Mouse (Mus musculus) lung, adult 2 months (tissue): ENCODE results near the gene Dcaf8. TPM values are rescaled to one million over a fixed set of nuclear protein-coding genes. Genes with fewer than 3 reads are reported as not detected.

Experiments
- DNase-seq: peaks from one replicate; pipeline ENCODE4 v3.0.0; 2022
- H3K4me1 ChIP-seq: fragments of 200-500 bp; 2 replicates; pipeline ENCODE4 v1.6.1; 2011; ENCODE audit warnings: low read length; ENCODE audit not compliant: control insufficient read depth, insufficient read depth
- H3K4me3 ChIP-seq: fragments of 200-500 bp; replicated peaks from 2 replicates; pipeline ENCODE3; 2011; ENCODE audit warnings: low read depth, mild to moderate bottlenecking, control low read depth, low read length; ENCODE audit errors: extremely low read depth
- CTCF ChIP-seq: fragments of 200-500 bp; IDR thresholded peaks from 2 replicates; pipeline ENCODE4 v1.5.1; 2011; ENCODE audit warnings: mild to moderate bottlenecking, low read length, control low read depth; ENCODE audit not compliant: insufficient read depth
- POLR2A ChIP-seq: fragments of 200-500 bp; IDR thresholded peaks from 2 replicates; pipeline ENCODE4 v1.6.1; 2011; ENCODE audit warnings: low read depth, mild to moderate bottlenecking, control low read depth, low read length, borderline replicate concordance; ENCODE audit errors: extremely low read depth
- WGBS: fragments of 180-500 bp; shearing (Covaris S2); methylation state at CpG from one replicate; pipeline ENCODE4 v1.1.7; 2018; 5-methylcytosine and 5-hydroxymethylcytosine counted together
- polyA plus RNA-seq: library from polyadenylated mRNA; depleted of rRNA; stranded (reverse); fragments of >200 nt; gene quantifications from 2 replicates; pipeline ENCODE4 v1.2.3, GENCODE M21; 2012

Dcaf8 gene
- polyA plus RNA-seq, 1 experiment: 74.9 TPM

DNA sequence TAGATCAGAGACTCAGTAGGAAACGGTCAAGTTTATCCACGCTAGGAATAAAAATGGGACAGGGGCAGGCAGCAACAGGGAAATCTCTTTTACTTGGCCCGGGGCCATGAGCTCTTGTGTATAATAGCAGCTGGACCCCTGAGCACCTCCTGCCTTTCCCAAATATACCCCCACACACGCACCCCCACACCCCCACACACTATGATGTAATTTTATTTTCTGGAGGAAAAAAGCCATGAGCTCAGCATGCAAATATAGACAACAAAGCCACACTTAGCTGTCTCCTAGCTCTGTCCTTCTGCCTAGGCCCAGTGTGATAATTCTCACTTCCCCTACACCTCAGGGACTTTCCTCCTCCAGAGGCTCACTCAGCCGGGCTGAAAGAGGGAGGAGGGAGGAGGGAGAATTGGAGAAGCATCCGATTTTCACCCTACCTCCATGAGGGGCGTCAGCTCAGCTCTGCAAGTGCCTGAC is 59.3 kb downstream of the Dcaf8 start:
- Histone ChIP-seq H3K4me1 (peaks cover 23% of the 10 kb centered on the region), H3K4me3 (no peak overlapping the region)
- no peak for DNase-seq
- TF ChIP-seq CTCF (no peak), POLR2A (no peak)
- WGBS: 19% methylated on average over 7 of the region's 7 CpGs

DNA sequence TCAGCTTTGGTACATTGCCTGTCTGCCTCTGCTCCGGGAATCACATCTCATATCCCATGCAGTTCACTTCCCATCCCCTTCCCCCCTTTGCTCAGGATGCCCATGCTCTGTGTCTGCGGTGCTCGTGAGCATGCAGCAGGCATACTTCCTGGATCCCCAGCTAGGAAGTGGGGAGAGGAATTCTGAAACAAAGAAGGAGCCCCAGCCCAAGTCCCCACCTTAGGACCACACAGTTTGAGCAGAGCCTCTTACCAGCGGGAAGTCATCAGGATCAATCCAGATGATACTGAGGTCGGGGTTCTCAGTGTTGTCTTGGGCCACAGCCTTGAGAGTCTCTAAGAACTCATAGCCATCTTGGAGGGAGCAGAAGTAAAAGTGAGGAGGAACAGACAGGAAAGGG is 64.9 kb downstream of the Dcaf8 start:
- peaks cover 3% of the 10 kb centered on the region; the same call in 1 of the 2 replicates for H3K4me1 ChIP-seq
- no peak overlapping the region for H3K4me3 ChIP-seq
- no peak for TF ChIP-seq POLR2A
- no peak for DNase-seq
- 40% methylated on average over 5 of the region's 5 CpGs for WGBS

DNA sequence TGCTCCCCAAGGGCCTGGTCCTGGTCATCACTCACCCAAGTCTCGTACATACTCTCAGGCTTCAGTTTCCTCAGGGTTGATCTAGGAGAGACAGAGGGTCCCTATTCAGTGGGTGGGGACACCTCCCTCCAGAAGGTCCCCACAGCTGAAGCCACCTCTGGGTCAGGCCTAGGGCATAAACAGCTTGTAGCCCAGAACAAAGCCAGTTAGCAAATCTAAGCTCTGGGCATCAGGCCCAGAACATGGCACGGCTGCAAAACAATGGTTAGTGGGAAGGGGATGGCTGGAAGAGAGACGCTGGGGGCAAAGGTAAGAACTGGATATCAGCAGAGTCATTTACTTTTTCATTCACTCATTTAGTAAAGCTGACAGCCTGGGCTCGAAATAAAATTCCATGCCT is 65.9 kb downstream of the Dcaf8 start:
- WGBS: 48% methylated on average over 4 of the region's 4 CpGs
- no peak for DNase-seq
- Histone ChIP-seq H3K4me1 (peaks cover 3% of the 10 kb centered on the region; the same call in 1 of the 2 replicates), H3K4me3 (no peak overlapping the region)
- TF ChIP-seq POLR2A: no peak
- no peak for TF ChIP-seq CTCF

DNA sequence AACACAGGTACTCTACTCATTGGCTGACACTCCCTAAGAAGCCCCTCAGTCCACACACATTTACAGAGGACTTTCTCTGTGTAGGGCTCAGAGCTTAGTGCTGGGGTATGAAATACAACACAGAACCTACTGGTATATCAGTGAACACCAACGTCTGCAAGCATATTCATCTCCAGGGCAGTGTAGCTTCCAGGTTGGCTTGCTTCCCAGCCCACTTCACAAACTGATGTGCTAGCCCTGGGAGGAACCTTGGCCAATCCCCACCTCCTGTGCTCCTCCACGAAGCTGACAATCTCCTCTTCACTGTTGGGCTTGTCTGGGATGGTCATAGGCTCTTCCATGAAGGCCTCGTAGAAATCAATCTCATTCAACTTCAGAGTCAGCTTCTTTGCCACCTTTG is 66.9 kb downstream of the Dcaf8 start:
- Histone ChIP-seq H3K4me1 (peaks cover 3% of the 10 kb centered on the region; the same call in 1 of the 2 replicates), H3K4me3 (no peak overlapping the region)
- DNase-seq: no peak
- 20% methylated on average over 3 of the region's 3 CpGs for WGBS
- TF ChIP-seq CTCF (no peak), POLR2A (no peak)

DNA sequence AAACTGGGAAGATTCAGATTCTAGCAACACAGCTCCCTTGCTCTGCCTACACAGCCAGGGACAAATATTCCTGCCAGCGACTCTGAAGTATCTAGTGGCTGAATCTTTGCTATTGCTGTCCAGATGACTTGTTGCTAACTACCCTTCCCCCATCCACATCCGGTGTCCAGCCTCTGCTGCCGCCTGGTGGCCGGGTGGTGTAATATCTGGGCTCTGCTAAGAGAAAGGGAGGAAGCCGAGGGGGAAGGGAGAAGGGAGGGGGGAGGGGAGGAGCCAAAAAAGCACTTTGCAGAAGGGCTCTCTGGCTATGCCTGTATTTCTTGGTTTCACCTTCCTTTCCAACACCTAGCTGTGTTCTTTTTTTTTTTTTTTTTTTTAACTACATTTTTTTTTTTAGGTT is 69.3 kb downstream of the Dcaf8 start:
- TF ChIP-seq POLR2A (no peak), CTCF (peak; percentile 89)
- peaks cover 15% of the 10 kb centered on the region for H3K4me1 ChIP-seq
- peak overlapping the region; percentile 42 for H3K4me3 ChIP-seq
- WGBS: 4% methylated on average over 5 of the region's 5 CpGs
- peak; percentile 97 for DNase-seq

DNA sequence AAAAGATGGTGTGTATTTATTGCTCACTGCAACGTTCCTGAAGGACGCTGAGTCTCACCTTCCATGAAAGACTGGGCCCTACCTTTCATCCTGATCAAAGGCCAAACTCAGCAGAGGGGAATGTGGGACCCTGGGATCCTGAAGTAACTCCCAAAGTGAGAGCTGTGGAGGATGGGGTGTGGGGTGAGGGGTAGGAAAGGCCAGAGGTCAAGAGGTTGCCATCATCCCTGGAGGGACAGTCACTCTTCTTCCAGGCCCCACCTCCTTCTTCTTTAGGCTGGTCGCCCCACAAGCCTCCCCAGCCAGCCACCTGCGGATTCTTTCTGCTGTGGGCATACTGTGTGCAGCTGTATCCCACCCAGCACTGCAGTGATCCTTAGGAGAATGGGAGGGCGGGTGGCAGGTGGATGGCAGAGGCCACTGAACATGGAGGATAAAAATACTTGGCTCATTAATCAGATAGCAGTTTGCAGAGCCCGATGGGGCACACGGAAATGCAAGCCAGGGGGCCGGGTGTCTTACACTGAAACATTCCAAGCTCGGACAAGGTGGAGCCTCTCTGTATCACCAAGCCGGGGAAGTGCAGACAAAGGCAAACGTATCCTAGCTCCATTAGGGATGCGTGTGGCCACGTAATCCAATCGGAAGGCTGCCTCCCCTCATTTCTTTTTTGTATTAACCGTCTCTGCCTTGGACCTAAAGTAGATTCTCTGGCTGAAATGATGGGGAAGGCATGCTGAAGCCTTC is 70.5 kb downstream of the Dcaf8 start:
- DNase-seq: no peak
- 60% methylated on average over 15 of the region's 15 CpGs for WGBS
- TF ChIP-seq CTCF: no peak
- no peak for TF ChIP-seq POLR2A
- peaks cover 15% of the 10 kb centered on the region for H3K4me1 ChIP-seq
- no peak overlapping the region for H3K4me3 ChIP-seq

DNA sequence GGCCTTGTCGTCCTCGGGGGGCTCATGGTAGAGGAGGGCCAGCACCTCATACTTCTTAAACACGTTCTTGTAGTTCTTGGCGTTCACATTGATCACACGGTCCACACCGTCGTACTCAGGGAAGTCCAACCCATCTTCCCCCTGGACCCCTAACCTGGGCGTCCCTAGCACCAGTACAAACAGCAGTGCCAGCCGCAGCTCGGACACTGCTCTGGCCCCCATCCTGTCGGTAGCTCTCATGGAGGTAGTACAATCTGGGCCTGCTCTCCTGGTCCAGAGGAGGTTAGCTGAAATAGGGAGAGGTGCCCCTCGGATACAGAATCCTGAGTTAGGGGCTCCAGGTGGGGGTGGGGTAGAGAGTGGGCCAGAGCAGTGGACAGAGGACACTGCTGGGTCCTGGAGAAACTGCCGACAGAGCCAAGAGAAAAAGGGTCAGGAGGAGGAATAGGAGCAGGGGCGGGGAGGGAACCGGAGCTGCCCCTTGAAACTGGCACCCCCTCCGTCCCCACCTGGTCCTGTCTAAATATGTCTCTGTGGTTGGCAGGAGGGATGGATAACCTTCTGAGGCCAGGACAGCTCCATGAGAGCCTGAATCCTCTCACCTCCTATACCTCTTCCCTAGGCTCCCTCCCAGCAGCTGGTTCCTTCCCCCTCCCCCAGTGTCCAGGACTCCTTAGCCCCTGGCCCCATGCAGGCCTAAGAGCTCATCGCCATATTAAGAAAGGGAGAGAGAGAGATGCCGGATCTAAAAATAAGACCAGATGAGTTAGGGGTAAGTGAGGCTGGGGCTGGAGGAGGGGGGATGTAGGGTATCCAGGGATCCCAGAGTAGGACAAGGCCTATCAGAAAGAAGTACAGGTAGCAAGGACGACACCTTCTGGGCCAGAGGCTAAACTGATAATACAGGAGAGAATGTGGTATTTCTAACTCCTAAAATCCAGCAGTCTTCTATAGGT is 71.8 kb downstream of the Dcaf8 start, which contains the start of gene Casq1:
Gene Casq1 (minus strand): TSS at position 418 of the 956 bp plus-strand sequence.
- no peak for DNase-seq
- WGBS: 83% methylated on average over 19 of the region's 19 CpGs
- no peak for TF ChIP-seq CTCF
- Histone ChIP-seq H3K4me3 (no peak within 1 kb of the TSS), H3K4me1 (peaks cover 15% of the 10 kb centered on the region)

DNA sequence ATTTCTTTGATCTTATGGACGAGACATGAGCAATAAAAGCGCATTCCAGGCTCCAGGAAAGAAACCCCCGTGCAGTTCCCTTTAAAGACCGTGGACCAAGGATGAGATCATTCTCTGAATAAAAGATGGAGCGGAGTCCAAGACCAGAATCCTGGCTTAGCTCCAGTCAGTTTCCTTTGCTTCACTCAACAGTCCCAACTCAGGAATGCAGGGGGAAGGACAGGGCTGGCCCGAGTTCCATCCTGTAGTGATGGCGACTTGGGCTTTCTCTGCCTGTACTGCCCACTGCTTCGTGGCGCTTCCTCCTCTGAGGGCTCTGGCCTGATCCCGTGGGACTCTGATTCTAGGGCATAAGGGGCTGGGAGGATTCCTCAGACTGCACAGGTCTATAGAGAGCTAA is 72.5 kb downstream of the Dcaf8 start:
- Histone ChIP-seq H3K4me3 (no peak overlapping the region), H3K4me1 (peaks cover 15% of the 10 kb centered on the region)
- DNase-seq: peak; percentile 51
- TF ChIP-seq POLR2A (peak; percentile 67; the same call in 1 of the 2 replicates), CTCF (no peak)
- WGBS: 26% methylated on average over 10 of the region's 10 CpGs

DNA sequence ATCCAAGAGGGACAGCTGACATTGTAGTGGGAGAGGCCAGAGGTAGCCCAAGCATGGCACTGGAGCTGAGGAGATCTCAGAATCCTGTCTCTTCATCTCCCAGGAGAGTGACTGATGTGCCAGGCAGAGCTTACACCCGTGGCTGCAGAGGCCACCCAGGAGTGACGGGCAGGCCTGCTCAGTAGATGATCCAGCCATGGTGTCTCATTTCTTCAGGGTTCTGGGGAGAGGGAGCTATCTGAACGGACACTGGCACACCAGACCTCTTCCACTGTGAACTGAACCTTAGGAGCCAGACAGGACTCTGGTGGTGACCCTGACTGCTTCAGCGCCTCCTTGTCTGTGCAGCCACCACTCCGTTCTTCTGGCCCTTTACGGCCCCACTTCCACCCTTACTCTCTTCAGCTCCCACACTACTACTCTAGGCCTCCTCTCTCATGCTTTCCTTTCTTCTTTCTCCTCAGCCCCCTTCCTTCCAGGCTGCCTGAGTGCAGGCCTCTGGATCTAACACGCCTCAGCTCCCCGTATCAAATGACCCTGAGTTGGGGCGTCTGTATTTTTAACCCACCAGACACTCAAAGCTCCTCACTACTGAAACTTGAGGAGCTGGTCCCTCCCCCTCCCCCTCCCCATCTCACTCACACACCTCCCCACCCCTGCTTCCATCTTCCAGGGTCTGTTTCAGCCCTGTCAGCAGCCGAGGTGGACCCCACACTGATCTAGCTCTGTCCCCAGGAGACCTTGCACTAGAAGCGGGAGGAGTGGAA is 73.6 kb downstream of the Dcaf8 start:
- TF ChIP-seq CTCF (no peak), POLR2A (no peak)
- DNase-seq: no peak
- 73% methylated on average over 11 of the region's 11 CpGs for WGBS
- no peak overlapping the region for H3K4me3 ChIP-seq
- H3K4me1 ChIP-seq: peaks cover 15% of the 10 kb centered on the region
